Mouse (Mus musculus) E14TG2a.4 (cell line): ENCODE results near the gene Neu2.

Source experiments
- CTCF ChIP-seq: conservative IDR thresholded peaks from 2 replicates; pipeline ENCODE4 v1.5.1; 2014; ENCODE audit warnings: low read length
- NANOG ChIP-seq: IDR thresholded peaks from 2 replicates; pipeline ENCODE4 v1.6.1; 2014; ENCODE audit warnings: borderline replicate concordance, low read length, mixed read lengths
- POU5F1 ChIP-seq: IDR thresholded peaks from 2 replicates; pipeline ENCODE4 v1.6.1; 2014; ENCODE audit warnings: low read length, borderline replicate concordance

DNA sequence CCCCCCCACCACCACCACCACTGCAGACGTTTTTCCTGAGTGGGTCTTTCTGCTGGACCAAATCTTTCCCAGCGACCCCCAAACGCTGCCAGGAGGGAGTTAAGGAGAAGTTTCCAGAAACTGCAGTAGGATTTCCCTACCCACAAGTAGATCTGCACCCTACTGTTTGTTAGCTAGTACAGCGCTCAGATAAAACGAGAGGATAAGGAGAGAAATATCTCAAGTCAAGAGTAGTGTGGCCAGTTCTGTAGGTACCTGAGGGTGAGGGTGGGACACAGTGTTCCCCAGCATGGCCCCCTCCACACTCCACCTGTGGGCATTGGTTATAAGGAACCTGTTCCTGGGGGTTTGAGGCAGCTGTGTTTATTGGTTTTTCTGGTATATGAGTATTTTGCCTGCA lies 1.2 kb downstream of the Neu2 start:
- TF ChIP-seq CTCF, result no peak
- no peak for TF ChIP-seq NANOG
- TF ChIP-seq POU5F1, result no peak
